ENCODE assay signal across 8 mouse cellular contexts in the genomic region with DNA sequence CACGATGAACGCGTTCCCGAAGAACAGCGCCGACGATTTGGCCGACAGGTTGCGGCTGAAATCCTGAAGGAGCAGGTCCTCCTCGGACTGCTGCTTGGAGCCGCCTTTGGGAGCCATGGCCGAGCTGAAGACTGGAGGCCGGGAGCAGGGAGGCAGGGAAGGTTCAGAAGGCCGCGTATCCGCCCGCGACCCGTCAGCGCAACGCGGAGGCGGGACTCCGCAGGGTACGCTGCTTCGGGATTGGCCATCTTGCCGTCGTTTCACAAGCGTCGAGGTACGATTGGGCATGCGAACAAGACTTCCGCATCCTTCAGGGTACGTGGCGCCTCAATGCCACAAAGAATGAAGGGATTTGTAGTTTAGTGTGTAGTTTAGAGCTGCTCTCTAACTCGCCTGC. TPM values are rescaled to one million over a fixed set of nuclear protein-coding genes. Genes with fewer than 3 reads are reported as not detected.
A peak's percentile ranks its signal among the peaks of the same experiment; 100 is the strongest.
DNase-seq lines count a peak whose midpoint lies in the region; ATAC-seq and TF ChIP-seq lines count a peak whose summit lies in the region.

A gene (minus strand): TSS at position 203 of the 397 bp plus-strand sequence.

- H3K4me2 ChIP-seq in heart, embryonic 11.5 days: peak within 1 kb of the TSS; percentile 75
- peak within 1 kb of the TSS; percentile 69 for H3K4me2 ChIP-seq in kidney, embryonic 16.5 days (replicated peaks; ENCODE audit: low read depth, low read length)
- peak within 1 kb of the TSS; percentile 69 for H3K4me2 ChIP-seq in myocyte (ENCODE audit: low read depth)

- peaks cover 32% of the 10 kb centered on the region for H3K36me3 ChIP-seq in C2C12 (ENCODE audit: control insufficient read depth, insufficient read depth)
- peaks cover 28% of the 10 kb centered on the region for H3K36me3 ChIP-seq in erythroblast, embryonic 14.5 days (ENCODE audit: control insufficient read depth)
- peaks cover 12% of the 10 kb centered on the region for H3K36me3 ChIP-seq in heart, embryonic 11.5 days (ENCODE audit: control insufficient read depth, insufficient read depth, low read length)
- peaks cover 25% of the 10 kb centered on the region for H3K36me3 ChIP-seq in kidney, embryonic 16.5 days (ENCODE audit: insufficient read depth, low read length)
- H3K36me3 ChIP-seq in liver, adult 2 months (ENCODE audit: control insufficient read depth, insufficient read depth, low read length): peaks cover 25% of the 10 kb centered on the region
- H3K36me3 ChIP-seq in myocyte (ENCODE audit: control insufficient read depth, insufficient read depth): peaks cover 22% of the 10 kb centered on the region
- peaks cover 2% of the 10 kb centered on the region; the same call in 1 of the 2 replicates for H3K36me3 ChIP-seq in splenic B cell, adult 2 months (ENCODE audit: control insufficient read depth, insufficient read depth, low read length, poor library complexity, severe bottlenecking)

- H3K4me1 ChIP-seq in erythroblast, embryonic 14.5 days (ENCODE audit: control insufficient read depth): peaks cover 16% of the 10 kb centered on the region
- no peaks in the 10 kb centered on the region for H3K4me1 ChIP-seq in heart, embryonic 11.5 days (ENCODE audit: control insufficient read depth, insufficient read depth, low read length)
- H3K4me1 ChIP-seq in kidney, embryonic 16.5 days (ENCODE audit: insufficient read depth, low read length): peaks cover 5% of the 10 kb centered on the region; the same call in 1 of the 2 replicates
- peaks cover 2% of the 10 kb centered on the region; the same call in 1 of the 2 replicates for H3K4me1 ChIP-seq in liver, adult 2 months (ENCODE audit: control insufficient read depth, insufficient read depth, low read length)

- ATAC-seq in heart, embryonic 11.5 days (replicated peaks; ENCODE audit: insufficient number of reproducible peaks, low FRiP score, low TSS enrichment): peak; percentile 97
- peak; percentile 99 for ATAC-seq in kidney, embryonic 16.5 days (ENCODE audit: low FRiP score, low TSS enrichment)

- H3K79me3 ChIP-seq in C2C12 (ENCODE audit: low read depth): peaks cover 44% of the 10 kb centered on the region

- peak; percentile 99 for DNase-seq in brain, embryonic 14.5 days (ENCODE audit: low read depth)
- peak; percentile 97 for DNase-seq in liver, adult 2 months (ENCODE audit: extremely low read depth, low read depth, low spot score)
- DNase-seq in splenic B cell, adult 2 months (ENCODE audit: low read depth, low spot score): peak; percentile 96

- no peaks in the 10 kb centered on the region for H3K27me3 ChIP-seq in C2C12 (ENCODE audit: control insufficient read depth, insufficient read depth, insufficient read length)
- no peaks in the 10 kb centered on the region for H3K27me3 ChIP-seq in erythroblast, embryonic 14.5 days (ENCODE audit: control insufficient read depth)
- H3K27me3 ChIP-seq in heart, embryonic 11.5 days (ENCODE audit: control insufficient read depth, insufficient read depth, low read length): no peaks in the 10 kb centered on the region
- no peaks in the 10 kb centered on the region for H3K27me3 ChIP-seq in kidney, embryonic 16.5 days (ENCODE audit: insufficient read depth, low read length)
- H3K27me3 ChIP-seq in liver, adult 2 months (ENCODE audit: control insufficient read depth, insufficient read depth, low read length): no peaks in the 10 kb centered on the region
- H3K27me3 ChIP-seq in myocyte (ENCODE audit: control insufficient read depth, insufficient read depth, insufficient read length): no peaks in the 10 kb centered on the region
- H3K27me3 ChIP-seq in splenic B cell, adult 2 months (ENCODE audit: control insufficient read depth, insufficient read depth, low read length, poor library complexity, severe bottlenecking): no peaks in the 10 kb centered on the region

- TF ChIP-seq CTCF in C2C12 (IDR thresholded peaks at IDR 0.05; ENCODE audit: control insufficient read depth, insufficient read depth, insufficient read length): no peak
- no peak for TF ChIP-seq CTCF in brain, embryonic 14.5 days (IDR thresholded peaks at IDR 0.05; ENCODE audit: borderline replicate concordance, extremely low read depth, insufficient read depth, insufficient read length)
- TF ChIP-seq CTCF in liver, adult 2 months (IDR thresholded peaks at IDR 0.05; ENCODE audit: low read depth, low read length): no peak

- H3K9me3 ChIP-seq in erythroblast, embryonic 14.5 days (ENCODE audit: control insufficient read depth, low read length): no peaks in the 10 kb centered on the region
- H3K9me3 ChIP-seq in heart, embryonic 11.5 days (replicated peaks; ENCODE audit: control insufficient read depth, low read length): no peaks in the 10 kb centered on the region
- H3K9me3 ChIP-seq in kidney, embryonic 16.5 days (ENCODE audit: low read length): no peaks in the 10 kb centered on the region

- peak within 1 kb of the TSS; percentile 95 for H3K9ac ChIP-seq in heart, embryonic 11.5 days (ENCODE audit: low read depth, low read length)
- peak within 1 kb of the TSS; percentile 95 for H3K9ac ChIP-seq in kidney, embryonic 16.5 days (replicated peaks; ENCODE audit: low read length)
- peak within 1 kb of the TSS; percentile 92 for H3K9ac ChIP-seq in liver, adult 2 months (ENCODE audit: low read depth, low read length)

- H3K4me3 ChIP-seq in C2C12 (ENCODE audit: insufficient read depth, poor library complexity, severe bottlenecking): peak within 1 kb of the TSS; percentile 82
- peak within 1 kb of the TSS; percentile 92 for H3K4me3 ChIP-seq in erythroblast, embryonic 14.5 days (replicated peaks)
- H3K4me3 ChIP-seq in heart, embryonic 11.5 days (ENCODE audit: low read depth, low read length): peak within 1 kb of the TSS; percentile 88
- peak within 1 kb of the TSS; percentile 94 for H3K4me3 ChIP-seq in kidney, embryonic 16.5 days (ENCODE audit: low read length)
- H3K4me3 ChIP-seq in liver, adult 2 months (ENCODE audit: insufficient read depth, low read depth, low read length): peak within 1 kb of the TSS; percentile 88
- H3K4me3 ChIP-seq in myocyte: peak within 1 kb of the TSS; percentile 74

- H3K27ac ChIP-seq in heart, embryonic 11.5 days (ENCODE audit: low read depth, low read length): peak within 1 kb of the TSS; percentile 85
- peak within 1 kb of the TSS; percentile 95 for H3K27ac ChIP-seq in kidney, embryonic 16.5 days (ENCODE audit: low read length)
- peak within 1 kb of the TSS; percentile 66 for H3K27ac ChIP-seq in liver, adult 2 months (replicated peaks; ENCODE audit: insufficient read depth, low read depth, low read length)

- under 1% methylated on average over 36 of the region's 36 CpGs for WGBS in heart, embryonic 11.5 days (ENCODE audit: insufficient replicate concordance)
- under 1% methylated on average over 36 of the region's 36 CpGs for whole genome bisulfite sequencing in kidney, embryonic 16.5 days
- under 1% methylated on average over 36 of the region's 36 CpGs for WGBS in liver, adult 2 months

- H3ac ChIP-seq in C2C12 (ENCODE audit: control insufficient read depth, insufficient read length, low read depth) (peak within 1 kb of the TSS; percentile 89), myocyte (ENCODE audit: control insufficient read depth, insufficient read length) (peak within 1 kb of the TSS; percentile 64)

- H3K79me2 ChIP-seq in C2C12 (ENCODE audit: control insufficient read depth, insufficient read depth) (peaks cover 50% of the 10 kb centered on the region), myocyte (ENCODE audit: control insufficient read depth, insufficient read depth) (peaks cover 47% of the 10 kb centered on the region)
- H3K79me2 ChIP-seq in liver, adult 2 months (ENCODE audit: control insufficient read depth, insufficient read depth, low read length): no peaks in the 10 kb centered on the region; the same call in 1 of the 2 replicates

- TF ChIP-seq POLR2A in brain, embryonic 14.5 days (IDR thresholded peaks at IDR 0.05; ENCODE audit: borderline replicate concordance, extremely low read depth, insufficient read depth, insufficient read length, poor library complexity, severe bottlenecking): no peak; the same call in 1 of the 2 replicates
- peak; percentile 87 for TF ChIP-seq POLR2A in liver, adult 2 months (IDR thresholded peaks at IDR 0.05; ENCODE audit: extremely low read depth, insufficient read depth, low read length)
- peak; percentile 95 for TF ChIP-seq POLR2A in myocyte (IDR thresholded peaks at IDR 0.05; ENCODE audit: insufficient read length, low read depth)

TF ChIP-seq in C2C12, 6 proteins besides CTCF, POLR2A, EP300 and RAD21:
- TF ChIP-seq MYOD1 (IDR thresholded peaks at IDR 0.05; ENCODE audit: control insufficient read depth, insufficient read length, low read depth): no peak
- TF ChIP-seq USF1 (IDR thresholded peaks at IDR 0.05; ENCODE audit: low read depth): no peak
- no peak for TF ChIP-seq MAX (IDR thresholded peaks at IDR 0.05)
- TF ChIP-seq MYOG (IDR thresholded peaks at IDR 0.05; ENCODE audit: control insufficient read depth, extremely low read depth, insufficient read length): no peak
- TF ChIP-seq CEBPB (IDR thresholded peaks at IDR 0.05; ENCODE audit: low read depth): no peak
- no peak for TF ChIP-seq FOSL1 (IDR thresholded peaks at IDR 0.05; ENCODE audit: insufficient read depth, low read length, poor library complexity, severe bottlenecking)

TF ChIP-seq in myocyte, 11 proteins besides CTCF, POLR2A, EP300 and RAD21 (continues in another document):
- TF ChIP-seq E2F4 (IDR thresholded peaks at IDR 0.05; ENCODE audit: insufficient read depth) (peak; percentile 32), TCF12 (IDR thresholded peaks at IDR 0.05; ENCODE audit: insufficient read depth, poor library complexity, severe bottlenecking) (no peak), USF1 (IDR thresholded peaks at IDR 0.05; ENCODE audit: low read depth) (no peak), CEBPB (IDR thresholded peaks at IDR 0.05; ENCODE audit: insufficient read depth, poor library complexity, severe bottlenecking) (no peak), TCF3 (IDR thresholded peaks at IDR 0.05; ENCODE audit: insufficient read length, low read depth) (no peak), MYOD1 (IDR thresholded peaks at IDR 0.05; ENCODE audit: control insufficient read depth in 1 of 3, insufficient read length in 2 of 3, low read depth in 2 of 3) (no peak), REST (IDR thresholded peaks at IDR 0.05; ENCODE audit: insufficient read depth, insufficient read length) (no peak), SRF (IDR thresholded peaks at IDR 0.05; ENCODE audit: control insufficient read depth, insufficient read length, low read depth) (no peak), POLR2AphosphoS2 (IDR thresholded peaks at IDR 0.05; ENCODE audit: insufficient read length, low read depth) (peak; percentile 79), MAX (IDR thresholded peaks at IDR 0.05; ENCODE audit: low read depth) (no peak)

RNA-seq across cellular contexts. Expression of the gene that starts here (rescaled TPM):
- polyA plus RNA-seq in C2C12 (2012; fragmentation: generic; extraction: Trizol) (94.4 TPM), myocyte (2012; fragmentation: generic; extraction: Trizol) (76.8 TPM)
- polyA plus RNA-seq in brain, embryonic 14.5 days (2012; rRNA removed): 125 and 138 TPM in 2 replicates
- 0.71 and 0.87 TPM in 2 replicates for polyA plus RNA-seq in erythroblast, embryonic 14.5 days (2012)
- polyA plus RNA-seq in heart, embryonic 11.5 days (2014; fragmentation: Nextera tagmentation; extraction: Ambion mirVana): 267 and 301 TPM in 2 replicates
- polyA plus RNA-seq in kidney, embryonic 16.5 days (2015; fragmentation: Nextera tagmentation; extraction: Ambion mirVana): 307 and 308 TPM in 2 replicates
- 172 and 177 TPM in 2 replicates for total RNA-seq in liver, adult 2 months (2014; rRNA removed)
- polyA plus RNA-seq in liver, adult 2 months (2012; rRNA removed): 74.4 and 78.1 TPM in 2 replicates

Comparison
In these comparisons a context has a peak if more than half of its experiments do, and no peak if none do; other contexts are left out.
1. Peak in every context shown above with its lines: DNase-seq, ATAC-seq, H3K4me3 ChIP-seq and H3K27ac ChIP-seq.
2. RNA of the gene that starts here (polyA plus RNA-seq): 307 to 308 TPM in kidney, embryonic 16.5 days, 267 to 301 TPM in heart, embryonic 11.5 days, 125 to 138 TPM in brain, embryonic 14.5 days, 94.4 TPM in C2C12 (single experiment), 76.8 TPM in myocyte (single experiment) and 74.4 to 78.1 TPM in liver, adult 2 months; 0.71 to 0.87 TPM in erythroblast, embryonic 14.5 days; every median in the first group is over 10 times any median in the second.